Mouse (Mus musculus): ENCODE results near the gene Rpl22. TPM values are rescaled to one million over a fixed set of nuclear protein-coding genes. Genes with fewer than 3 reads are reported as not detected.

Gene Rpl22
- polyA plus RNA-seq, 1 experiment from 2014 or later = 323 TPM

DNA sequence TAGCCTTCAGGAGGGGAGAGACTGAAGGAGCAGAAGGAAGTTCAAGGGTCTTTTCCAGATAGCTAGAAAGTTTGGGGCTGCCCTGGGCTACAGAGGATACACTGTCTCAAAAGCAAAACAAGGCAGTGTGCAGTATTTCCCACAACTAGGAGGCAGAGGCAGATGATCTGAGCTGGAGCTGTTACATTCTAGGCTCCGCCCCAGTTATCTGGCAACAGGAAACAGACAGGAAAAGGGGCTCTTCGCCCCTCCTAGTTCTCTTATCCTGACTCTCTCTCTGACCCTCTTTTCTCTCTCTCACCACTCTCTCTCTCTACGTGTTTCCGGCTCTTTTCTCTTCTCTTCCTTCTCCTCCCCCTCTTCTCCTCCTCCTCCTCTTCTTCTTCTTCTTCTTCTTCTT, 29.6 kb upstream of the Rpl22 start:
- H3K27ac ChIP-seq (ENCODE audit: low read length) = no peak overlapping the region; the same call in 1 of the 2 replicates
- H3K4me3 ChIP-seq (ENCODE audit: low read length) = no peak overlapping the region
- no peak for ATAC-seq
- peaks cover 21% of the 10 kb centered on the region for H3K27me3 ChIP-seq (replicated peaks; ENCODE audit: control insufficient read depth, insufficient read depth, low read length)
- H3K4me1 ChIP-seq (ENCODE audit: control insufficient read depth, insufficient read depth, low read length) = peaks cover 12% of the 10 kb centered on the region
- no peaks in the 10 kb centered on the region for H3K36me3 ChIP-seq (ENCODE audit: control insufficient read depth, insufficient read depth, low read length)
- 22% methylated on average over 4 of the region's 4 CpGs for WGBS
- H3K9me3 ChIP-seq (ENCODE audit: control insufficient read depth, low read length) = no peaks in the 10 kb centered on the region
- no peak overlapping the region for H3K4me2 ChIP-seq (ENCODE audit: low read depth, low read length)
- H3K9ac ChIP-seq (ENCODE audit: low read depth, low read length) = 0 out of 2 replicates have a peak overlapping the region, but pooled peaks have one; percentile 17

- WGBS = 6% methylated on average over 8 of the region's 8 CpGs
- Histone ChIP-seq H3K4me1 (ENCODE audit: control insufficient read depth, insufficient read depth, low read length) (peaks cover 12% of the 10 kb centered on the region), H3K9ac (ENCODE audit: low read depth, low read length) (peak overlapping the region; percentile 65)
Measured at GRCm38 (mm10) chr4:152296371-152296770, 29.2 kb upstream of the Rpl22 start.

DNA sequence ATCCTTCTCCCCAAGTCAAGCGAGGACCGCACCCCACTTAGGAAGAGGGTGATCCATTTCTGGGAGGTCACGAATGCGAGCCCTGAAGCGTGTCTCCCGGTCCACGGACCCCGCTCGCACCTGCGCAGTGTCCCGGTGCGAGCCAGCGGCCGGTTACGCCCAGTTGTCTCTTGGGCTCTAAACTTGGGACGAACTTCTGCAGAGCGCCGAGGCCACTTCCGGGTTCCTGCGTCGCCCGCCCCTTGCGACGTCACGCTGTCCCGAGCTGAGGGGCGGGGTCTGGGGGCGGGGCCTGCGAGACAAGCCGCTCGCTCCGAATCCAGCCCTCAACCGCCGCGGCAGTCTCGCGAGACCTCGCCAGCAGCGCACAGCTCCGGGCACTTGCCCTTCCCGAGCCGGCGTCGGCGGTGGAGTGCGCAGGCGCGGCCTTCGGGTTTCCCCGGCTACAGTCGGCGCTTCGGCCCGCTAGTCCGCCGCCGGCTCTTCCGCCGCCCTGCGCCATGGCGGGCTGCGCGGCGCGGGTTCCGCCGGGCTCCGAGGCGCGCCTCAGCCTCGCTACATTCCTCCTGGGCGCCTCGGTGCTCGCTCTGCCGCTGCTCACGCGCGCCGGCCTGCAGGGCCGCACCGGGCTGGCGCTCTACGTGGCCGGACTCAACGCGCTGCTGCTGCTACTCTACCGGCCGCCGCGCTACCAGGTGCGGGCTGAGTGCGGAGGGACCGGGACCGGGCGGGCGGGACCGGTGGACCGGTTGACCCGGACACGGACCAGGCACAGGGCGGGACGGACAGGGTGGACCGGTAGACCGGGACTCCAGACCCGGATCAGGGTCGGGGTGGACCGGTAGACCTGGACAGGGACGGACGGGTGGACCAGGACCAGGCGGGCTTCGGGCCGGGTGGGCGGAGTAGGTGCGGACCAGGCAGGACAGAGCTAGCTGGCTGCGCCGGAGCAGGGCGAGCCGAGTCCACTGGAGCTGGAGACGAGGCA, 28.4 kb upstream of the Rpl22 start, which contains the start of gene Icmt:
TSS of gene Icmt (plus strand) at position 354 of the 988 bp plus-strand sequence.
- peak within 1 kb of the TSS; percentile 93 for H3K4me2 ChIP-seq (ENCODE audit: low read depth, low read length)
- peak within 1 kb of the TSS; percentile 58; the same call in 1 of the 2 replicates for H3K27ac ChIP-seq (ENCODE audit: low read length)
- under 1% methylated on average over 115 of the region's 119 CpGs for WGBS
- peak; percentile 98 for ATAC-seq
- H3K27me3 ChIP-seq (replicated peaks; ENCODE audit: control insufficient read depth, insufficient read depth, low read length) = peaks cover 10% of the 10 kb centered on the region; the same call in 1 of the 2 replicates
- no peaks in the 10 kb centered on the region for H3K9me3 ChIP-seq (ENCODE audit: control insufficient read depth, low read length)
- H3K9ac ChIP-seq (ENCODE audit: low read depth, low read length) = peak within 1 kb of the TSS; percentile 95
- peak within 1 kb of the TSS; percentile 92 for H3K4me3 ChIP-seq (ENCODE audit: low read length)
- H3K36me3 ChIP-seq (ENCODE audit: control insufficient read depth, insufficient read depth, low read length) = no peaks in the 10 kb centered on the region
- peaks cover 12% of the 10 kb centered on the region for H3K4me1 ChIP-seq (ENCODE audit: control insufficient read depth, insufficient read depth, low read length)

More at GRCm38 (mm10) chr4:152296371-152296770, 29.2 kb upstream of the Rpl22 start:
- no peaks in the 10 kb centered on the region for H3K9me3 ChIP-seq (ENCODE audit: control insufficient read depth, low read length)
- ATAC-seq = no peak
- peak overlapping the region; percentile 56 for H3K4me3 ChIP-seq (ENCODE audit: low read length)
- H3K27me3 ChIP-seq (replicated peaks; ENCODE audit: control insufficient read depth, insufficient read depth, low read length) = peaks cover 17% of the 10 kb centered on the region
- H3K4me2 ChIP-seq (ENCODE audit: low read depth, low read length) = peak overlapping the region; percentile 60
- no peak overlapping the region for H3K27ac ChIP-seq (ENCODE audit: low read length)
- no peaks in the 10 kb centered on the region for H3K36me3 ChIP-seq (ENCODE audit: control insufficient read depth, insufficient read depth, low read length)

- Histone ChIP-seq H3K4me2 (ENCODE audit: low read depth, low read length) (no peak overlapping the region), H3K4me3 (ENCODE audit: low read length) (no peak overlapping the region), H3K27me3 (replicated peaks; ENCODE audit: control insufficient read depth, insufficient read depth, low read length) (no peaks in the 10 kb centered on the region), H3K27ac (ENCODE audit: low read length) (no peak overlapping the region), H3K9ac (ENCODE audit: low read depth, low read length) (no peak overlapping the region), H3K9me3 (ENCODE audit: control insufficient read depth, low read length) (no peaks in the 10 kb centered on the region), H3K36me3 (ENCODE audit: control insufficient read depth, insufficient read depth, low read length) (peaks cover 4% of the 10 kb centered on the region; the same call in 1 of the 2 replicates), H3K4me1 (ENCODE audit: control insufficient read depth, insufficient read depth, low read length) (peaks cover 12% of the 10 kb centered on the region)
- WGBS = 86% methylated on average over 14 of the region's 14 CpGs
- ATAC-seq = no peak
Measured at GRCm38 (mm10) chr4:152298836-152299235, 26.7 kb upstream of the Rpl22 start.

DNA sequence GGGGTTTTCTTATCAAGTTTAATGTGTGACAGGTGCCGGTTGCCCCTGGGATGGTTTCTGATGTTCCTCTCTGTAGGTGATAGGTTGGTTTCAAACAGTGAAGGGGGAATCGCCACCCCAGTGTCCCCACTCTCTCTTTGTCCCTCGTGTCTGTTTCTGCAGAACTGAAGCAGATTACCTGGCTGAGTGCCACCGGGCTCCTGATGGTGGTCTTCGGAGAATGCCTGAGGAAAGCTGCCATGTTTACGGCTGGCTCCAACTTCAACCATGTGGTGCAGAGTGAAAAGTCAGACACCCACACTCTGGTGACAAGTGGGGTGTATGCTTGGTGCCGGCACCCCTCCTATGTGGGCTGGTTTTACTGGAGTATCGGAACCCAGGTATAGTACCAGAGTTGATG, 25.2 kb upstream of the Rpl22 start:
- Histone ChIP-seq H3K9ac (ENCODE audit: low read depth, low read length) (no peak overlapping the region), H3K27me3 (replicated peaks; ENCODE audit: control insufficient read depth, insufficient read depth, low read length) (no peaks in the 10 kb centered on the region), H3K4me2 (ENCODE audit: low read depth, low read length) (no peak overlapping the region), H3K9me3 (ENCODE audit: control insufficient read depth, low read length) (no peaks in the 10 kb centered on the region), H3K4me3 (ENCODE audit: low read length) (no peak overlapping the region), H3K27ac (ENCODE audit: low read length) (no peak overlapping the region), H3K36me3 (ENCODE audit: control insufficient read depth, insufficient read depth, low read length) (peaks cover 4% of the 10 kb centered on the region; the same call in 1 of the 2 replicates), H3K4me1 (ENCODE audit: control insufficient read depth, insufficient read depth, low read length) (peaks cover 11% of the 10 kb centered on the region)
- no peak for ATAC-seq
- WGBS = 91% methylated on average over 8 of the region's 8 CpGs

DNA sequence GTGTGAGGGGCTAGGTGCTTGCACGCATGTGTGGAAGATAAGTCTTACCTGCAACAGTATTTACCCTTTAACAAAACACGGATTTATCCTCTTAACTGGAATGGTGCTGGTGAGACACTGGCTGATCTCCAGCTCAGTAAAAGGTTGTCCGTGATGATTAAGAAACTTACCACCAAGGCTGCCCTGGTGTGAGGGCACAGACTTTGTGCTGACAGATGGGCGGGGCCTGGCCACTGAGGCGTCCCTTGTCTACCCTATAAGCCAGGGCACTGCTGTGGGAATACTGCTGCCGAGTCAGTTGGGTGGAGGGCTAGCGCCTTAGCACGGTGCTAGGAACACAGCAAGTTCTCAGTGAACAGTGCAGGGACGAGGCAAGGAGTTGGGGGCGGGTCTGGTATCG, 23.5 kb upstream of the Rpl22 start:
- Histone ChIP-seq H3K4me1 (ENCODE audit: control insufficient read depth, insufficient read depth, low read length) (peaks cover 9% of the 10 kb centered on the region), H3K4me2 (ENCODE audit: low read depth, low read length) (no peak overlapping the region), H3K36me3 (ENCODE audit: control insufficient read depth, insufficient read depth, low read length) (peaks cover 4% of the 10 kb centered on the region; the same call in 1 of the 2 replicates), H3K9me3 (ENCODE audit: control insufficient read depth, low read length) (no peaks in the 10 kb centered on the region), H3K9ac (ENCODE audit: low read depth, low read length) (no peak overlapping the region), H3K27ac (ENCODE audit: low read length) (no peak overlapping the region), H3K4me3 (ENCODE audit: low read length) (no peak overlapping the region), H3K27me3 (replicated peaks; ENCODE audit: control insufficient read depth, insufficient read depth, low read length) (no peaks in the 10 kb centered on the region)
- WGBS = 77% methylated on average over 11 of the region's 11 CpGs
- no peak for ATAC-seq

DNA sequence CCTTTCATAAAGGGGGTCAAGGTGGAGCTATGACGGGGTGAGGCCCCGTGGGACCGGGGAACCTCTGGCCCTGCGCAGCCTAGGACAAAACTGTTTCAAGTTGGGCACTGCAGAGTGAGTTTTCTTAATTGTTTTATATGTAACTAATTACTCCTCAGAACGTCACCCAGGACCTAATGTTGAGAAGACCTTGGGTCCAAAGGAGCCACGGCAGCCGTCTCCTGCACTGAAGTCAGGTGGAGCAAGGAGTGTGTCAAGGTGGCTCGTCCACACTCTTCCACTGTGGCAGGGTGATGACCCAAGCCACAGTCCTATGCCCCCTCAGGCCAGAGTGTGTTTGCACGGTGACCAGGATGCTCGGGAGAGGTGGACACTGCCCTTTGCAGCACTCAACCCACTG, 22.4 kb upstream of the Rpl22 start:
- no peak for ATAC-seq
- H3K27me3 ChIP-seq (replicated peaks; ENCODE audit: control insufficient read depth, insufficient read depth, low read length) = no peaks in the 10 kb centered on the region
- no peak overlapping the region for H3K27ac ChIP-seq (ENCODE audit: low read length)
- H3K9ac ChIP-seq (ENCODE audit: low read depth, low read length) = no peak overlapping the region
- H3K4me2 ChIP-seq (ENCODE audit: low read depth, low read length) = no peak overlapping the region
- WGBS = 87% methylated on average over 10 of the region's 10 CpGs
- no peak overlapping the region for H3K4me3 ChIP-seq (ENCODE audit: low read length)
- peaks cover 4% of the 10 kb centered on the region; the same call in 1 of the 2 replicates for H3K36me3 ChIP-seq (ENCODE audit: control insufficient read depth, insufficient read depth, low read length)
- no peaks in the 10 kb centered on the region for H3K9me3 ChIP-seq (ENCODE audit: control insufficient read depth, low read length)
- peaks cover 6% of the 10 kb centered on the region; the same call in 1 of the 2 replicates for H3K4me1 ChIP-seq (ENCODE audit: control insufficient read depth, insufficient read depth, low read length)

- Histone ChIP-seq H3K9me3 (ENCODE audit: control insufficient read depth, low read length) (no peaks in the 10 kb centered on the region), H3K36me3 (ENCODE audit: control insufficient read depth, insufficient read depth, low read length) (peaks cover 4% of the 10 kb centered on the region; the same call in 1 of the 2 replicates), H3K4me3 (ENCODE audit: low read length) (no peak overlapping the region), H3K4me1 (ENCODE audit: control insufficient read depth, insufficient read depth, low read length) (no peaks in the 10 kb centered on the region), H3K27ac (ENCODE audit: low read length) (no peak overlapping the region), H3K4me2 (ENCODE audit: low read depth, low read length) (no peak overlapping the region), H3K27me3 (replicated peaks; ENCODE audit: control insufficient read depth, insufficient read depth, low read length) (no peaks in the 10 kb centered on the region), H3K9ac (ENCODE audit: low read depth, low read length) (no peak overlapping the region)
- WGBS = 94% methylated on average over 6 of the region's 6 CpGs
- no peak for ATAC-seq
Measured at GRCm38 (mm10) chr4:152304685-152305084, 20.9 kb upstream of the Rpl22 start.

DNA sequence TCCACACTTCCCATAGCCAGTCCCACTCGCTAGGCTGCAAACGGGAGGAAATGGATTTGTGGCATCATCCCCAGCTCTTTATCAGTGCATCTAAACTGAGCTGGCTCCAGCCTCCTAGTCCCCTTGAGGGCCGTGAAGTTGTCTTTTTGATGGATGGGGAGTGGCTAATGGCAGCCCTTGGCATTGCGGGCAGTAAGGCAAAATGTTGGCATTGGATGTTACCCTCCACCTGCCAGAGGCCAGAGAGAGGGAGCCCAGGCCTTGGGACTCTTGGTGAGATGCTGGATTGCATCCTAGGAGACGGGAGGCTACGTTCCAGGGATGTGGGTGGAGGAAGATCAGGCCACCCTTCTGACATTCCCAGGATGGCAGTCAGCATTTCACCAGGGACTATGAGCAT, 19.6 kb upstream of the Rpl22 start:
- H3K4me3 ChIP-seq (ENCODE audit: low read length) = no peak overlapping the region
- no peaks in the 10 kb centered on the region for H3K9me3 ChIP-seq (ENCODE audit: control insufficient read depth, low read length)
- peaks cover 4% of the 10 kb centered on the region; the same call in 1 of the 2 replicates for H3K36me3 ChIP-seq (ENCODE audit: control insufficient read depth, insufficient read depth, low read length)
- no peak overlapping the region for H3K27ac ChIP-seq (ENCODE audit: low read length)
- H3K9ac ChIP-seq (ENCODE audit: low read depth, low read length) = no peak overlapping the region
- ATAC-seq = no peak
- WGBS = 68% methylated on average over 6 of the region's 6 CpGs
- no peak overlapping the region for H3K4me2 ChIP-seq (ENCODE audit: low read depth, low read length)
- no peaks in the 10 kb centered on the region for H3K4me1 ChIP-seq (ENCODE audit: control insufficient read depth, insufficient read depth, low read length)
- H3K27me3 ChIP-seq (replicated peaks; ENCODE audit: control insufficient read depth, insufficient read depth, low read length) = no peaks in the 10 kb centered on the region
